Mouse (Mus musculus) midbrain, embryonic 16.5 days (tissue): ENCODE measurements around the gene Sel1l3. TPM values are rescaled to one million over a fixed set of nuclear protein-coding genes. Genes with fewer than 3 reads are reported as not detected.

Experiments
- ATAC-seq: fragments of 200-750 bp; cut with Nextera tagmentation; 2 replicates; pipeline ENCODE4 v1.8.0; 2017; ENCODE audit warnings: moderate TSS enrichment
- H3K27ac ChIP-seq: fragments of 300-500 bp; sonication (generic); 2 replicates; pipeline ENCODE4 v1.5.1; 2014; ENCODE audit warnings: mild to moderate bottlenecking, low read length, mixed read lengths
- H3K27me3 ChIP-seq: fragments of 300-500 bp; sonication (generic); 2 replicates; pipeline ENCODE4 v1.6.1; 2014; ENCODE audit warnings: low read depth, low read length, mixed read lengths; ENCODE audit not compliant: control insufficient read depth, insufficient read depth
- H3K36me3 ChIP-seq: fragments of 300-500 bp; sonication (generic); 2 replicates; pipeline ENCODE4 v1.6.1; 2014; ENCODE audit warnings: mild to moderate bottlenecking, low read length, moderate library complexity, mixed read lengths; ENCODE audit not compliant: control insufficient read depth, insufficient read depth
- H3K4me1 ChIP-seq: fragments of 300-500 bp; sonication (generic); 2 replicates; pipeline ENCODE4 v1.6.1; 2014; ENCODE audit warnings: mild to moderate bottlenecking, low read length, mixed read lengths; ENCODE audit not compliant: control insufficient read depth, insufficient read depth
- H3K4me2 ChIP-seq: fragments of 300-500 bp; sonication (generic); 2 replicates; pipeline ENCODE4 v1.6.1; 2014; ENCODE audit warnings: mild to moderate bottlenecking, low read length, mixed read lengths
- H3K4me3 ChIP-seq: fragments of 300-500 bp; sonication (generic); 2 replicates; pipeline ENCODE4 v1.5.1; 2014; ENCODE audit warnings: low read depth, mild to moderate bottlenecking, low read length, moderate library complexity, mixed read lengths
- H3K9ac ChIP-seq: fragments of 300-500 bp; sonication (generic); 2 replicates; pipeline ENCODE4 v1.6.1; 2014; ENCODE audit warnings: low read depth, low read length, mixed read lengths
- H3K9me3 ChIP-seq: fragments of 300-500 bp; sonication (generic); replicated peaks from 2 replicates; pipeline ENCODE4 v1.6.1; 2014; ENCODE audit warnings: mild to moderate bottlenecking, low read length, mixed read lengths; ENCODE audit not compliant: control insufficient read depth, poor library complexity, severe bottlenecking
- WGBS: fragments of 180-500 bp; shearing (Covaris S2); extraction: QIAGEN DNeasy Blood & Tissue Kit; methylation state at CpG from one replicate; pipeline ENCODE4 v1.1.7; 2014; 5-methylcytosine and 5-hydroxymethylcytosine counted together
- polyA plus RNA-seq: library from polyadenylated mRNA; unstranded; fragments of >200 nt; fragmentation: Nextera tagmentation; extraction: Ambion mirVana; gene quantifications from 2 replicates; pipeline ENCODE4 v1.2.1, GENCODE M21; 2015

Gene Sel1l3
- polyA plus RNA-seq, 1 experiment from 2014 or later: 7.3 TPM

DNA sequence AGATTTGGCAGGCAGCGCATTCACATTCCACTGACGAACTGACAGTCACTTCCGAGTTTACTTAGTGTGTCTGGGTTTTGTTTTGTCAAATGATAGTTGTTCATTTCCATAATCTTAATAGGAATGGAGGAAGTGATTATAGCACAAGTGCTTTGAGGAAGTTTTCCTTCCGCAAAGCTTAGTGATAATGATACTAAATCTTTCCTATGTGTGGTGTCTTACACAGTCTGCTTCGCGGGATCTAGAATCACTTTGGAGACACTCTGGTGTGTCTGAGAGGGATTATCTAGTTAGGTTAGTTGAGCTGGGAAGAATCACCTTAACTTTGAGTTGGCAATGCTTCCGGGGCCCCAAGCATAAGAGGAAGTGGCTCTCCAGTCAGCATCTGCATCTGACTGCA is 126.3 kb downstream of the Sel1l3 start:
- Histone ChIP-seq H3K27ac (no peak overlapping the region), H3K9me3 (no peaks in the 10 kb centered on the region), H3K27me3 (no peaks in the 10 kb centered on the region), H3K4me3 (no peak overlapping the region), H3K36me3 (no peaks in the 10 kb centered on the region), H3K4me2 (no peak overlapping the region), H3K4me1 (no peaks in the 10 kb centered on the region), H3K9ac (no peak overlapping the region)
- 90% methylated on average over 7 of the region's 7 CpGs for WGBS
- ATAC-seq: no peak

DNA sequence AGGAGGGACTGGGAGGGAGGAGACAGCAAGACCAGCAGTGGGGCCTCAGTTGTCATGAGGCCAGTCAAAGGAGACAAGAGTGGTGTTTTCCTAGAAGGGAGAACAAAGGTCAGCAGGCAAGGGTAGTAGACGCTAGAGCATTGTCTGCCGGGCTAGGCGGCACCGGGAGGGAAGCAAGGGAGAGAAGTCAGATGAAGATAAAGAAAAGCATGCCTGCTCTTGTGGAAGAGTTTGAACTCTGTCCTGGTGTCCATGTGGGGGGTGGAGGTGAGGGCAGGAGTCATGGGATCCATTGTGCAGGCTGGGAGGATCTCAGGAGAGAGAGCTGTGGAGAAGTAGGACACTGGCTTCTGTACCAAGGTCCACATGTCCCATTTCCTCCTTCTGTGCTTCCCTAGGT is 135.3 kb downstream of the Sel1l3 start:
- Histone ChIP-seq H3K36me3 (no peaks in the 10 kb centered on the region), H3K9ac (no peak overlapping the region), H3K4me3 (no peak overlapping the region), H3K27me3 (no peaks in the 10 kb centered on the region), H3K4me2 (no peak overlapping the region), H3K27ac (no peak overlapping the region), H3K9me3 (no peaks in the 10 kb centered on the region), H3K4me1 (no peaks in the 10 kb centered on the region)
- WGBS: 85% methylated on average over 4 of the region's 4 CpGs
- ATAC-seq: no peak

DNA sequence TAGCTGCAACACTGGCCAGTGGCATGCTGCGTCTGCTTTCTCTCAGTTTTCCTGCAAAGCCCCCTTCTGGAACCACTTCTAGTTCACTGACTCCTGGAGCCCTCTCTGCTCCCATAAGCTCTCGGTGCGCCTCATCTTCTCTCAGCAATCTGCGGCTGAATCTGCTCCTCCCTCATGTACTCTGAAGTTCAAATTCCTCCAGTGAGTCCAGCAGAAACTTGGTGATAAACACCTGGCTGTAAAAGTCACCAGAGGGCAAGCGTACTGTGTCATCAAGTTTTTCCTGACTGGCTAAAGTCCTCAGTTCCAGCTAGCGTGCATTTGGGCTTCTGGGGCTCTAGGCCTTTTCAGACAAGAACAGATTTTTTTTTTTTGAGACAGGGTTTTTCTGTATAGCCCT is 139.2 kb downstream of the Sel1l3 start:
- Histone ChIP-seq H3K36me3 (no peaks in the 10 kb centered on the region), H3K27me3 (no peaks in the 10 kb centered on the region), H3K9me3 (no peaks in the 10 kb centered on the region), H3K27ac (no peak overlapping the region), H3K9ac (no peak overlapping the region), H3K4me3 (no peak overlapping the region), H3K4me2 (no peak overlapping the region), H3K4me1 (no peaks in the 10 kb centered on the region)
- WGBS: 84% methylated on average over 6 of the region's 6 CpGs
- ATAC-seq: no peak

DNA sequence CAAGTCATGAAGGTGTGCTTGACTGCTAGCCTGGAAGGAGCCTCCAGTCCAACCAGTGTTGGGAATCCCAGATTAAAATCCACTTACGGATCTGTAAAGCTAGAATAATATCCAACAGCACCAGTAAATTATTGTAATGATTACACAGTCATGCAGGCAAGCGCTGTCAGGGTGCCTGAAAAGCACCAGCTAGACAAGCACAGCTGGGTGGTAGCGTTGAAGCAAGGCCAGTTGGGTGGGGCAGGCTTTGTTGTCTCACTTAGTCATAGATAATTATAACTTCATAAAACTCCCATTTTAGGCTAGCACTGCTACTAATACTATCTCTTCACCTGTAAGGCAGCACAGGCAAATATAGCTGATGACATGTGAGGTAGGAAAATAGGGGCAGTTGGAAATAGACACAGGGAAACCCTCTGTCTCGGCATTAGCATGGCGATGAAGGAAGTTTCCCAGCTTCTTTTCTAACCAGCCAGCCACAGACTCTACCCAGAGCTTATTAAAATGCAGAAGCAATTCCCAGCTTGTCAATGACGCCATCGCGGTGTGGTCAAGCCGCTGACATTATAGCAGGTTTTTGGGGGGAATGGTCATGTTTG is 152.1 kb downstream of the Sel1l3 start:
- Histone ChIP-seq H3K27ac (no peak overlapping the region), H3K4me2 (no peak overlapping the region), H3K9me3 (no peaks in the 10 kb centered on the region), H3K4me1 (no peaks in the 10 kb centered on the region), H3K9ac (no peak overlapping the region), H3K4me3 (no peak overlapping the region), H3K27me3 (no peaks in the 10 kb centered on the region), H3K36me3 (no peaks in the 10 kb centered on the region)
- 93% methylated on average over 9 of the region's 9 CpGs for whole genome bisulfite sequencing
- ATAC-seq: no peak

Other genes starting within 250 kb of the Sel1l3 start
- 0.07 and 0.15 TPM in 2 replicates for gene Slc34a2, start 175.8 kb downstream of the Sel1l3 start, polyA plus RNA-seq
- 65.6 and 71.0 TPM in 2 replicates for gene Smim20, start 53.2 kb upstream of the Sel1l3 start, polyA plus RNA-seq